Mouse (Mus musculus): ENCODE data around the gene Opcml.

Gene Opcml

DNA sequence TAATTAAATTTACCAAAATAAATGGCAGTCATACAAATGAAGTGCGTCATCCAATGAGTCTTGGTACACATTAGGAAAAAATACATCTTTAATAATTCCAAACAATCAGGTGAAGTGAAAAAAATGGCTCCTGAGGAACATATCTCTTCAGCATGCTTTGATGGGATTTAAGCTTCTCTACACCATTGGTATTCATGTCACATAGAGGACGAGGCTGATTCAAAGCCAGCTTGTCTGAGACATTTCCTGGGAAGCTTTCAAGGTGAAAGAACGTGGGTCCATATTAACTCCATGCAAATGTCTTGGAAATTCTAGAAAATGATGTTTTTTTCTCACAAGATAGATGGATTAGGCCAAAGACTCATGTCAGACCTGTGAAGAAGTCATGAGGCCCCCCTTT, 212.6 kb downstream of the Opcml start:
- DNase-seq (ENCODE audit: low spot score in 2 of 2), result no peak

DNA sequence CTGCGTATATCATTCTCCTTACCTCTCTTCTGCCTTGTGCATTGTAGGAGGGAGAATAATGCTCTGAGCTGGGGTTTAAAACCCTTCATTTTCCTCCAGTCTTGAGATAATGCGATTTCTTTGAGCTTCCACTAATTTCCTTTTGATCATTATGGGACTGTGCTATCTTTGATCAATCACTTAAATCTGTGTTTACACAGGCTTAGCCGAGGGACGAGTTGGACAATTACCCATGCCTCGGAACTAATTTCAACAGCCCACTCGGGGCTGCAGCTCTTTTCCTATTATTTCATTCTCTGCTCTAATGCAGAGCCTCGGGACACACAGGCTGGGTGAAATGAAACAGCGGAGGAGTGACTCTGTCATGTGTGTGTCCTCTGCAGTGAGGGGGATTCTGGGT, 220.9 kb downstream of the Opcml start:
- DNase-seq (ENCODE audit: low spot score in 2 of 2), result no peak

DNA sequence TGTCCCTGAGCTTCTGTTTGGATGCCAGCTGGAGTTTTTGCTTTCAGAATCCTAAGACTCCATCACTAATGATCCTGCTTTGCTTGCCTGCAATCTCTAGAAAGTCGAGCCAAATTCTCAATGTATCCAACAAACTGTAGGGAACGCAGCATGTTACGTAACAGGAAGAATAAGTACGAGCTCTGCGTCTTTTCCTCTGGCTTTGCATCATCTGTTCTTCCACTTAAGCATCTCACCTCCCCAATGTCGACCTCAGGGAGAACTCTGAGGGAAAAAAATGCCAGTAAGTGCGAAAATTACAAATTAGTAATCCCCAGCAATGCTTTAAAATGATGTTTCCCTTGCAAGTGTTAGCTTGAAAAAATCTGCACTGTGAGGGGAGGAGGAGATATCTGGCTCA, 222.1 kb downstream of the Opcml start:
- no peak for DNase-seq (ENCODE audit: low spot score in 2 of 2)

DNA sequence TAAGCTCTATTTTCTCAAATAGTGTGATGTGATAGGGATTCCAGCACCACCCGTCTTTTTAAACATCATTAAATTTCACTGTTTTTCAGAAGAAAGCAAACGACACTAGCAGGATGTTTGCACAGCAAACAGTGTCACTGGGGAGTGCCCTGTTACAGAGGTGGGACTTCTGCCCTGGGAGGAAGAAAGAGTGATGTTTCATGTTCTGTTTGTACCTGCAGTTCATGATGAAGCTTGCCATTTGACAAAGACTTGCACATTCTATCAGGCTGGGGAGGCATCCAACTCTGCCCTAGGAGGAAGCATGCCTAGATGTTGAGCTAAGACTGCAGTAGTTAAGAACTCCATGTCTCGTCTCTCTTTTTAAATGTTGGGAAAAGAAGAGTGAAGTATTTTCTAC, 222.6 kb downstream of the Opcml start:
- DNase-seq (ENCODE audit: low spot score in 2 of 2), result peak in 1 of 2 experiments; percentile 1

DNA sequence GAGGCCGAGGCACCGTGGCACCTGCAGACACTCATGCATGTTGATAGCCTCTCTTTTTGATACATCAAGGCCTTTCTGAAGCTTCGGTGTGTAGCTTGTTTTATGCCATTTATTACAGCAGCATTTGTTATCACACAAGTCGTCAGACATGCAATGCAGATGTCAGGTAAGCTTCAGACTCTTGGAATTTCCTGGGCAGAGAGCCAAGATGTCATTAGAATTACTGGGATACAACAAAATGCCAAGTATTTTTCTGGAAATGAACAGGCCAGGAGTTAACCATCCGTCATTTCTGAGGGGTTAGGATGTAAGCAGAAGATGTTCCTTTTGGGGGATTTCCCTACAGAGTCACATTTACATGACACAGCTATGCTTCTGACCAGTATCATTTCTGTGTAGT, 237.6 kb downstream of the Opcml start:
- no peak for DNase-seq (ENCODE audit: low spot score in 2 of 2)

DNA sequence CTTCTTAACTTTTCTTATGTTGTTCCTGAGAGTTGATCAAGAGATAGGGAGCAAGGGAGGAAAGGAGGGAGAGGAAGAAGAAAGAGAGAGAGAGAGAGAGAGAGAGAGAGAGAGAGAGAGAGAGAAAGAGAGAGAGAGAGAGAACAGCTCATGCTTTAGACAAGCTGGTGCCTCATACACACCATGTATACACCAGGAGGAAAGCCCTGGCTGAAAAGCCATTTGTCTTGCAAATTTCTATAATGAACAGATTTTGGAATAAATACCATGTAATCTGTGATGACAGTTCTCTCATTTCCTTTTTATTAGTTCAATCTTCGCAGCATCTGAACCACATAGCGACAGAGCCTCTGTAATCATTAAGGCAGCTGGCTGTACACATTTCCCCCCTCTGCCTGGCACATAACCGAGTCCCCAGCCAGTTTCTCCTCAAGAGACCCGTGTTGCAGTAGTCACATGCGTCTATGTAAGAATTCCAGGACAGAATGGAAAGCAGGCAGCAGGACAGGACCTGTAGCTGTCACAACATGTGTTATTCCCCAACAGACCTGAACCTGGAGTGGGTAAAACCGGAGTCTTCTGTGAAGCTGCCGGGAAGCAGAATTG, 238.3 kb downstream of the Opcml start:
- DNase-seq (ENCODE audit: low spot score in 2 of 2), result no peak

DNA sequence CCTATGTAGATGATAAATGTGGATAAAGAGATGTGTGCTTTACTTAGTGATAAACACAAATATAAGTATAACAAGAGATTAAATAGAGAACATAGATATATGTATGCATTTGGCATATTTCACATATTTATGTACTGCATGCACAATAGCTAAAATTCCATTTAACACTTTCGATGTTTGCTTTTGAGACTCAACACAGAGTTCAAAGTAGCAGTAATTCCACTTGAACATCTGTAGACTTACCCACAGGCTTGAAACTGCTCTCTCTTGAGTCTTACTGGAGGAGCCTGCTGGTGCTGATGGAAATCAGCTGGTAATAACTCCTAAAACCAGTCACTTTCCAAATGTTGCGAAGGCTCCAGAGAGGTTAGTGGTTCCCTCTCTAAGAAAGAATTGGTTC, 258.6 kb downstream of the Opcml start:
- no peak for DNase-seq (ENCODE audit: low spot score in 2 of 2)

DNA sequence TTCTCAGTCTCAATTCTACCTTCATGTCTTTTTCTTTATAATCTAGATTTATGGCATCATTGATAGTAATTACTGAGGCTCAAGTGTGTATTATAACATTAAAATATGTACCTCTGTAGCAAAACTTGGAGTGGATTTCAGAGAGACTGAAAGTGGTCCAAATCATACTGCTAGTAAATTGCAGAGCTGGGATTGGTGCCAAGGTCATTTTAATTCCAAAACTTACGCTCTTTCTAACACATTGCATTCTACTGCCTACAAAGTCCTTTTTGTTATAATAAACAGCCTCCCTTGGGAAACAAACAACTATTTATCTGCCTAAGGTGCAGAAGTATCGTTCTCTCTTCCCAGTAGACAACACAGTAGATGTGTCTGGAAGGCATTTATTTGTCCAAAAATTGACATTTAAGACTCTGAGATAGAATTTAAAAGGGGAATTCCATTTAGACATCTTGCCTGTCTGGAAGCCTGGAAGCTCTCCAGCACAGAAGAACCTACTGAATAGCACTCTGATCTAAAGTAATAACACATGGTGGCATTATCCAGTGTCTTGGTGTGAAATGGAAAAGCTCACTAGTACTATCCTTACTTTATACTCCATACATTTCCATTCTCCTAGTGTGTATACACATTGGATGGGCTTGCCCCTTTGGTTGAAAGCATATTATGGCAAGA, 266.7 kb downstream of the Opcml start:
- no peak for DNase-seq (ENCODE audit: low spot score in 2 of 2)

DNA sequence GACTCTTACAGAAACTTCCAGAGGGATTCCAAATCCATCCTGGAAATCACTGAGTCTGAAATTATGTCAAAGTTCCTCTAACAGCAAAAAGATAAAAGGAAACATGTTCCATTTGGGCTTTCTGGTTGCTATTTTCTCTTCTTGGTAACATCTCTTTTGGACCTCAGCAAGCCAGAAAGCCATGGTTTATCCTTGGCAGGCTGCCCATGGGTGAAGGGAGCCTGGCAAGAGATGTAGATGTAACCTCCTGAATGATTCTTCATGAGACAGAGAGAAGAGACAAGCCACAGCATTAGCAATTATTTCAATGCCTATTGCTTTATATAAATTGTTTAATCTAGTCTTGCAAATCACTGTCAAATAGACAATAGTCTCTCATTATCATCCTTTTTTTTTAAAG, 274.6 kb downstream of the Opcml start:
- no peak for DNase-seq (ENCODE audit: low spot score in 2 of 2)

DNA sequence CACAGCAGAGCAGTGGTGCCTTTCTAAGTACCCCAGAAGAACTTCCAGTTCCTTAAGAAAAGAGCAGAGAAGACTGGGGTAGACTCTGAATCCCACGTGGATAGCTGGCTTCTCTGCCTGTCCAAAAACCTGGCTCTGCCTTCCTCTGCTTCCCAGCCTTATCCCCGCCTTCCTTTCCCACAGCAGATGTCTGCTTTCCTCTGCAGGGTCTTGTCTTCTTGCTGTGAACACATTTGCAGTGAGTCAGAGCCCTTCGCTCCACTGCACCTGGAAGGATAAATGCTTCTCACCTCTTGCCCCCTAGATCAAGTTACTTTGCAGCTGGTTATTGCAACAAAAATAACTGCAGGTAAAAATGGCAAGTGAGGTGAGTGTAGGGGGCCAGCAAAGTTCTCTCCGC, 290.1 kb downstream of the Opcml start:
- DNase-seq (ENCODE audit: low spot score in 2 of 2), result no peak

DNA sequence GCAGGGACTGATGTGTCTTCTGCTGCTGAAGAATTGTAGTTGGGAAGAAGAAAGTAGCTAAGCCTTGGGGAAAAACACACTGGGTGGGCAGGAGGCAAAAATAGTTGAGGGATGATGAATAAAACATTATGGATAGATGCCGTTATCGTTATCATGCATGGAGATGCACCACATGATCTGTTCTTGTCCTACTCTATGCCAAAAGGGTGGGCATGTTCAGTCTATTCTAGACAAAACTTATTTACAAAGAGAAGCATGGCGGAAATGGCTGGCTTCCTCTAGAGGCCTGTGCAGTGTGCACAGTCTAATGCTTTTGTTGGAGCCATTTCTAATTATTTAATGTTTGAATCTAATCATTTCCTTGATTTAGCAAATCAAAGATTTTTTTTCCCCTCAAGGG, 293.2 kb downstream of the Opcml start:
- no peak for DNase-seq (ENCODE audit: low spot score in 2 of 2)

DNA sequence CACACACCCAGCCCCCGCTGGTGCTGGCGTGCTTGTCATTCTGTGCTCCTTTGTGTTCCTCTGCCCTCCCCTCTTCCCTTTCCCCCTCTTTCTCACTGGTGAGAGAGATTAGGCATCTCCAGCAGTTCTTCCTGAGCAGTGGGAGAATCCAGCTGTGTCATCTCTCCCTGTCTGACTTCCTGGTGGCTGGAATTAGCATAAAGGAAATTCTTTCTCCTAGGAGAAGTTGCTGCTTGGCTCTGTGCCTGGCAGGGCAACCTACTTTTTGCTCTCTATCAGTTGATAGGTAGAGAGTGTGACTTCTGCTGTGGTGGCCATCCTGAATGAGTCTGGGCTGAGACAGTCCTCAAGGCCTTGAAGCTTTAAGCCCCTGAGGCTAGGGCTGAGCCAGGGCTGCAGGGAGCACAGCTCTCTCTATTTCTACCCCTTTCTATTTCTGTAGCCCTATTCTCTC, 293.7 kb downstream of the Opcml start:
- no peak for DNase-seq (ENCODE audit: low spot score in 2 of 2)

DNA sequence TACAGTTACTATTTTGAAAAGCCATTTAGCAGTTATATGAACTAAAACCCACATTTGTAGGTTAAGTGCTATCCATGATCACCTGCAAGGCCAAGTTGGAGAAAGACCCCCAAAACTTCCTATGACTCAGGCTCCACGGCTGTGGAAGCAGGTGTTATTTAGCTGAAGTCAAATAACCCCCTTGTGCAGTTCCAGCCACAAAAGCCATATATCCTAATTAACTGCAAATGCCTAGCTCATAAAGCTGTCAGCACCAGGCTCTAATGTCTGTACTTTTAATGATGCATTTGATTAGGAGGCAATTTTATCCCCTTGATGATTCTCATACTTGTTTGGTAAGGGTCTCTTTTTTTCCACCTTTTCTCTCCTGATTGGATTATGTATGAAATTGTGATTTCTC, 300.8 kb downstream of the Opcml start:
- DNase-seq (ENCODE audit: low spot score in 2 of 2), result no peak

DNA sequence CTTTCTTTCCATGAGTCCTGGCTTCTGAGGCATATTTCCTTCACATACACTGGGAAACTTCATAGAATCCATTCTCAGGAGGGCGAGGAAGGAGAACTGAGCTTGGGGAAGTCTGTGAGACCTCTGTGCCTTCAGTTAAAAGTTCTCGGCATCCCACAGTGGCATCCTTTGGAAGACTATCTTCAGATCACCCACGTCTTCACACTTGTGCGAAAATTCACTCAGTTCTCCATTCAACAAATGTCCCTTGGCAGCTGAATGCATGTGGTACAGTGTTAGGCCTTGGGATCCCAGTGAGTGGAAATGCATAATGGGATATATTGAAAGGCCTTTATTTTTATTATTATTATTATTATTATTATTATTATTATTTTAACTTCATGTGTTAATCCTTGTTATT, 304.1 kb downstream of the Opcml start:
- DNase-seq (ENCODE audit: low spot score in 2 of 2), result no peak

DNA sequence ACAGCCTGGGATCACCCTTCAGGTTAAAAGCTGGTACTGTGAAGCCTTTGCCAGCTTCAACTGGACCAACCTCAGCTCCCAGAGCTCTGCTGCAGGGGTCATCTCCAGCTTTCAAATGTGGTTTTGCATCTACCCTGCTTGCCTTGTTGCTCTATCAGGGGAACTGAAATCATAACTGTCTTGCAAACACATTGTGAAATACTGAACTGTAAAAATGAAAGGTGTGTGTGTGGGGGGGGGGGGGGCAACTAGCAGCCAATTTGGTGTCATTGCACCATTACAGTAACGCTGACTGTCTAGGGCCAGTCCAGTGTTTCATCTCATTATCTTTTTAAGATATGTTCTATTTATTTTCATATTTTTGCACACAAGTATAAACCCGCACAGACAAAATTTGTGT, 305.6 kb downstream of the Opcml start:
- DNase-seq (ENCODE audit: low spot score in 2 of 2), result no peak

DNA sequence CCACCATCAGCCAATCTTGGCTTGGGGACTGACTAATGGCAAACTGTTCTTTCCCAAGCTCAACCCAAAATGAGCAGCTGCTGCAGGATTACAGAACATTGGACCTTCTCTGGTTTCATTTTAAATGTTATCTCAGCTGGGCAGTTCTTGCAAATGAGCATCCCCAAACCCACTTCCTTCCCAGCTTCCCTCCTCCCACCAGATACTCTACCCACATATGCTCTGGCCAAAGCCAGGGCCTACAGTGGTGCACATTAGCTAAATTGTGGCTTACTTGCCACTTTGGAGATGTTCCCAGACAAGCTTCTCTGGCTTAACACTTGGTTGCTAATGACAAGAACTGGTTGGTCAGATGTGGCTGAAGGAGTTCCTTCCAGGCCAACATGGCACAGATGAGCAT, 311.4 kb downstream of the Opcml start:
- no peak for DNase-seq (ENCODE audit: low spot score in 2 of 2)

DNA sequence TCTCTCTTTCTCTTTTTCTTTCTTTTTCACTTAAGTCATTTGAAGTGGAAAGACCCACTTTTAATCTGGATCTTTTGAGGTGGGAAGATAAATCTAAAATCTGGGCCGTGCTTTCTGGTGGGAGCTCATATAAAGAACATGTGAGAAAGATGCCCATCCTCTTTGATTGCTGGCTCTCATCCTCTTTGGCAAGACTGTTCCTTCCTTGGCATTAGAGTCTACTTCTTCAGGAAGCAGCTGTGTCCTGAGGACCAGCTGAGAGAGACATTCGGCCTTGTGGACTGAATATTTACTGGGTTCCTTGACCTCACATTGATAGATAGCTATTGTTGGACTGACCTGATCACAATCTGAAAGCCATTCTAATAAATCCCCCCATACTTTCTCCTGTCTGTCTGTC, 331.3 kb downstream of the Opcml start:
- no peak for DNase-seq (ENCODE audit: low spot score in 2 of 2)

DNA sequence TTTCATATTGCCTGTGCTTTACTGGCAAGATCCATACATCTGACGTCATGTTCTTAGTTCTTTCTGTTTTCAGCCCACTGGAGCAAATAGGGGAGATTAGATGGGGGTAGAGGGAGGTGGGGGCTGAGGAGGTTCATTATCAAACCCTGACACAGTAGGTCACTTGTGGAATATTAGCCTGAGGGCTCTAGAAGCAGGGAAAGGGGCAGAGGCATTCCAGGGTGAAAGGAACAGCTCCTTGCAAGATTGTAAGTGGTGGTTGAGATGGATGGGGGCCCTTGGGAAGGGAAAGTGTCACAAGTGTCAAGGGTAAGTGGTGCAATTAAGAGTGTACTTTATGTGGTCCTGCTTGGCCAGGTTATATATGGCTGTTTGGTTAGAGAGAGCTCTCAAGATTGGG, 338.2 kb downstream of the Opcml start:
- no peak for DNase-seq (ENCODE audit: low spot score in 2 of 2)

DNA sequence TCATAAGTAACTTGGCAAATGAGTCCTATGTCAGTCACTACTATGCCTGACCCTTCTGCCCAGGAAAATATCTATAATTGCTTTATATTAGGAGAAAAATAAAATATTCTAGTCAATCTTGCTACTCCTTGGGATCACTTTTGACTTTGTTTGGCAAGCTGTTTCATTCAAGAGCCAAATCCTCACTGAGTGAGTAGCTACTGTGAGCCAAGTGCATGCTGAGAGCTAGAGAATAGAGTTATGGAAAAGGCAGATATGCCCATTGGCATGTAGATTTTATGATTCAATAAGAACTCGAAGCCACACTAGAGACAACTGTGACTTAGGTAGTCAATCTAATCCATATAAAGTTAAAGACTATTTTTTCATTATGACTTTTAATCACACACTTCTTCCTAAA, 340.9 kb downstream of the Opcml start:
- no peak for DNase-seq (ENCODE audit: low spot score in 2 of 2)

DNA sequence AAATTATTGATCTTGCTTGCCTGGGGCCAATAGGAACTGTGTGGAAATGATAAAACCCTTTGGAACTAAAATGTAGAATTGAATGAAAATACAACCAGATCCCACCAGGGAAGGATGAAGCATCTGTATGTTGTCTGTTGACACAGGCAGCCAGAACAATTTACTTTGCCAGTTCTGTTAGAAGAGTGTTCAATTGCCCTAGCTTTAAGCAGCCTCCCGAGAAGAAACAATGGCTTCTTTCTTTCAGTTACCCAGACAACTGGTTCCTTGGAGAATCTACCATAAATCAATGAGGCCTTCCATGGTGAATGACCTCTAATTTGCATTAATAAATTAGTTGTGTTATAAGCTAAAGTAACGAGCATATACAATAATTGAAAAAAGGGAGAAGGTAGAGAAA, 346.0 kb downstream of the Opcml start:
- DNase-seq (ENCODE audit: low spot score in 2 of 2), result no peak

DNA sequence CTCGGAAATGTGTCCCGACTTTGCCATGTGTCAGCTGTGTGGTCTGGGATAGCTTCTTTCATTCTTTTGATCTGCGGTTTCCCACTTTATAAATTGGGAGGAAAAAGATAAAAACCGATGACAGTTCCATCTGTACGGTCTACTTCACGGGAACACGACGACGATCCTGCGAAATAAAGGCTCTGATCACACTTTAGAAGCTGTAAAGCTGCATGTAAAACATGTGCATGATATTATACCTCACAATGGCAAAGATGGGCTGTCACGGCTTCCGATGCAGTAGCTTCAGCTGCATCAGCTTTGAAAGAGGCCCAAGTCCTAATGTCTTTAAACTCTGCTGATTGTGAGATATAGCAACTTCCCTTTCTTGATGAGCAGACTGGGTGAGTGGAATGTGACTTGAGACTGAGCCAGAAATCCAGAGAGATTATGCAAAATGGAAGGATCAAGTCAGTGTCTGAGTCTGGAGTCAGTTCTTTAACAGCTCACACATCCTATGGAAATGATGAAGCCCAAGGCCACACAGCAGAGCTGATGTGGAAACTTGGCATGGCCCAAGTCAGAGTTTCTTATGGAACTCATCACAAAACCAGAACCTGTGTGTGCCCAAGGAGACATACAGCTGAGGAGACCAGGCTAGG, 349.5 kb downstream of the Opcml start:
- DNase-seq (ENCODE audit: low spot score in 2 of 2), result no peak

DNA sequence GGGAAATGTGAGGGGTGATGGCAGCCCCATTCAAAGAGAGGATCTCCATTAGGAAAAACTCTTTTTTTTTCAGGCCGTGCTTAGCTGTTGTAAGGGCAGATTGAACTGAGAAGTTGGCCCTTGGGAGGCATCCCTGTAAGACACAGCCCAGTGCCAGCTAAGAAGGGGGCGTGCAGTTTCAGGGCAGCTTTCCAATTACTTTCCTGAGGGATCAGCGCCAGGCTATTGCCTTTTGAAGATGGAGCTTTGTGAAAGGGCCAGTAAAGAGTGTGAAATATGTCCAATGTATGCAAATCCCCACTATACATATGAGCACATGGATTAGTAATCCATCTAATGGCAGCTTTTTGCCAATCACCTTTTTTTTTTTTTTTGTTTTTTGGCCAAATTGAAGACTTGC, 358.9 kb downstream of the Opcml start:
- DNase-seq (ENCODE audit: low spot score in 2 of 2), result no peak

DNA sequence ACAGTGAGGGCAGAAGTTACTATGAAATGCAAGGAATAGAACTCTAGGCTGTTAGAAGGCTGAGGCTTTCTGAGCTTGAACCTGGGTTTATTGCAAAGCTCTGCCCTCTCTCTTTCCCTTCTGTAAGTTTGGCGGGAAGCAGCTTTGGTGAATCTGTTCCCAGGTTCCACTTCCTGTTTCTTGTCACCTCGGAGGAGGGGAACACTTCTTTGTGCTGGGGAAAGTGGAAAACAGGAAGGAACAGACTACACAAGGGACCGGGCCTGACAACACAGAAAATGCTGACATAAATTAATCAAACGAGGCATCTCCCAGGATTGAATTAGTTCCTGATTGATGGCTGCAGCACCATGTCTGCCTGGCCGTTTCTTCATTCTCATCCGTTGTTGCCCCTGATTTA, 363.2 kb downstream of the Opcml start:
- DNase-seq (ENCODE audit: low spot score in 2 of 2), result no peak

DNA sequence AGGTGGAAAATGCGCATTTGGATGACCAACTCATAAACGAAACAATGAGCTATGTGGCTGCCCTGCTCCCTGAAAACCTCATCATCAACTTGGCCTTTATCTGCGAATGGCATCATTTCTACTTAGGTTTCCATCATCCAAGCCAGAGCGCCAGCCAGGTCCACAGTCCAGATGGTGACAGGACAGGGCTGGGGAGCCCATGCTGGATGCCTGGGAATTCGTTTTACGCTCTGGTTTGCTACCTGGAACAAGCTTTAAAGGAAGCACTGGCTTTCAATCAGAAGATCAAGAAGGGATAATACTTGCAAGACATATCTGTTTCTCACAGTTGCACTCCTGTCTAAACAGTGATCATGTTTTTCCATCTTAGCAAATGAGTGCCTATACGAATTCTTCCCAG, 366.5 kb downstream of the Opcml start:
- DNase-seq (ENCODE audit: low spot score in 2 of 2), result no peak
